In genomic region chr3:90203619-90204018, GRCm38 (mm10) we compare ENCODE assay signal across 25 mouse cellular contexts. TPM values are rescaled to one million over a fixed set of nuclear protein-coding genes. Genes with fewer than 3 reads are reported as not detected.
DNase-seq lines count a peak whose midpoint lies in the region; ATAC-seq lines count a peak whose summit lies in the region.
"Had no signal": no experiment of that assay in that cellular context is flagged by ENCODE, and none has a peak within 500 bp of the region (broad histone marks: within the 10 kb centered on the region; RNA-seq: fewer than 3 reads in every experiment).

No protein-coding gene starts in this region.

- ATAC-seq in heart, embryonic 15.5 days (replicated peaks; ENCODE audit: insufficient number of reproducible peaks, insufficient read depth, low FRiP score, low read depth) = peak; percentile 66
- ATAC-seq in kidney, embryonic 15.5 days (replicated peaks; ENCODE audit: low FRiP score) = peak; percentile 30; the same call in 1 of the 2 replicates
- ATAC-seq: forebrain, embryonic 14.5 days; intestine, embryonic 15.5 days had no signal

- peaks cover 16% of the 10 kb centered on the region for H3K36me3 ChIP-seq in heart, embryonic 10.5 days
- H3K36me3 ChIP-seq in heart, embryonic 15.5 days = peaks cover 3% of the 10 kb centered on the region
- peaks cover 20% of the 10 kb centered on the region for H3K36me3 ChIP-seq in kidney, embryonic 15.5 days

- H3K9ac ChIP-seq in heart, embryonic 15.5 days = no peak overlapping the region
- H3K9ac ChIP-seq in kidney, embryonic 15.5 days = no peak overlapping the region
- H3K9ac ChIP-seq: embryonic facial prominence, embryonic 15.5 days; hindbrain, embryonic 14.5 days; intestine, embryonic 15.5 days had no signal

- H3K27me3 ChIP-seq in heart, embryonic 10.5 days (ENCODE audit: insufficient read depth, poor library complexity, severe bottlenecking) = no peaks in the 10 kb centered on the region
- no peaks in the 10 kb centered on the region for H3K27me3 ChIP-seq in heart, embryonic 15.5 days
- no peaks in the 10 kb centered on the region for H3K27me3 ChIP-seq in kidney, embryonic 15.5 days
- H3K27me3 ChIP-seq: embryonic facial prominence, embryonic 15.5 days; intestine, embryonic 15.5 days had no signal

- DNase-seq in heart, embryonic 10.5 days (ENCODE audit: low spot score) = no peak
- DNase-seq in heart, adult 8-10 months (ENCODE audit: low spot score) = no peak
- no peak for DNase-seq in heart, adult 11 months
- DNase-seq in kidney, adult 8-10 months = no peak
- peak; percentile 91 for DNase-seq in Muller cell, postnatal 12 days (ENCODE audit: inconsistent ontology term)
- DNase-seq in adrenal gland, postnatal 36 days = no peak
- DNase-seq: adrenal gland, adult 8-10 months; cerebellum, adult 11 months; cerebellum, adult 8-10 months; cerebellum, postnatal 14 days; embryo, embryonic 11 days; gastrocnemius, adult 2 months; gastrocnemius, postnatal 25 days; kidney, adult 18-20 months had no signal

- no peaks in the 10 kb centered on the region for H3K4me1 ChIP-seq in heart, embryonic 10.5 days
- H3K4me1 ChIP-seq in heart, embryonic 15.5 days (replicated peaks) = peaks cover 5% of the 10 kb centered on the region; the same call in 1 of the 2 replicates
- H3K4me1 ChIP-seq in kidney, embryonic 15.5 days = peaks cover 10% of the 10 kb centered on the region
- H3K4me1 ChIP-seq: embryonic facial prominence, embryonic 15.5 days; intestine, embryonic 15.5 days had no signal

- 45% methylated on average over 5 of the region's 5 CpGs for WGBS in heart, embryonic 10.5 days
- 24% methylated on average over 5 of the region's 5 CpGs for WGBS in heart, embryonic 15.5 days
- WGBS in kidney, embryonic 15.5 days = 68% methylated on average over 5 of the region's 5 CpGs

- no peaks in the 10 kb centered on the region for H3K9me3 ChIP-seq in heart, embryonic 10.5 days
- no peaks in the 10 kb centered on the region for H3K9me3 ChIP-seq in heart, embryonic 15.5 days (replicated peaks)
- no peaks in the 10 kb centered on the region for H3K9me3 ChIP-seq in kidney, embryonic 15.5 days (replicated peaks)
- H3K9me3 ChIP-seq: embryonic facial prominence, embryonic 15.5 days; forebrain, embryonic 10.5 days; hindbrain, embryonic 10.5 days; intestine, embryonic 15.5 days had no signal

- 0 out of 2 replicates have a peak overlapping the region, but pooled peaks have one; percentile 42 for H3K27ac ChIP-seq in heart, embryonic 10.5 days
- H3K27ac ChIP-seq in heart, embryonic 15.5 days = peak overlapping the region; percentile 22
- H3K27ac ChIP-seq in kidney, embryonic 15.5 days = 0 out of 2 replicates have a peak overlapping the region, but pooled peaks have one; percentile 6
- H3K27ac ChIP-seq: embryonic facial prominence, embryonic 15.5 days; forebrain, embryonic 10.5 days; gastrocnemius, adult 2 months; hindbrain, embryonic 10.5 days; hindbrain, embryonic 14.5 days; intestine, embryonic 15.5 days had no signal

- H3K4me3 ChIP-seq in heart, embryonic 10.5 days = no peak overlapping the region
- H3K4me3 ChIP-seq in heart, embryonic 15.5 days = no peak overlapping the region
- H3K4me3 ChIP-seq in kidney, embryonic 15.5 days (replicated peaks) = no peak overlapping the region
- H3K4me3 ChIP-seq: embryonic facial prominence, embryonic 15.5 days; erythroblast, embryonic 14.5 days; forebrain, embryonic 10.5 days; gastrocnemius, adult 2 months; hindbrain, embryonic 10.5 days; intestine, embryonic 15.5 days had no signal

- H3K4me2 ChIP-seq in heart, embryonic 15.5 days = no peak overlapping the region
- H3K4me2 ChIP-seq in kidney, embryonic 15.5 days = no peak overlapping the region
- H3K4me2 ChIP-seq: embryonic facial prominence, embryonic 15.5 days; hindbrain, embryonic 14.5 days; intestine, embryonic 15.5 days had no signal

RNA-seq across cellular contexts. Expression of gene Rps27, which starts 9.8 kb away (rescaled TPM):
- 807 and 845 TPM in 2 replicates for polyA plus RNA-seq in heart, embryonic 10.5 days (2016; fragmentation: Nextera tagmentation; extraction: Ambion mirVana)
- total RNA-seq in heart, adult 8-10 months (2022) = 1,000 to 10,000 TPM; 1,126 to 1,409 (median 1,219) TPM
- polyA plus RNA-seq in heart, embryonic 15.5 days (2015; fragmentation: Nextera tagmentation; extraction: Ambion mirVana) = 766 and 874 TPM in 2 replicates
- polyA plus RNA-seq in kidney, embryonic 15.5 days (2015; fragmentation: Nextera tagmentation; extraction: Ambion mirVana) = 1,600 and 1,610 TPM in 2 replicates
- total RNA-seq in adrenal gland, postnatal 36 days (2021) = 1,000 to 10,000 TPM; 1,883 to 1,933 TPM

RNA-seq across cellular contexts. Expression of gene Rab13, which starts 9.9 kb away (rescaled TPM):
- polyA plus RNA-seq in heart, embryonic 10.5 days (2016; fragmentation: Nextera tagmentation; extraction: Ambion mirVana) = 27.9 and 29.2 TPM in 2 replicates
- 1 to 10 TPM; 3.1 to 5.6 (median 4.4) TPM for total RNA-seq in heart, adult 8-10 months (2022)
- 22.1 and 24.0 TPM in 2 replicates for polyA plus RNA-seq in heart, embryonic 15.5 days (2015; fragmentation: Nextera tagmentation; extraction: Ambion mirVana)
- polyA plus RNA-seq in kidney, embryonic 15.5 days (2015; fragmentation: Nextera tagmentation; extraction: Ambion mirVana) = 39.8 and 40.8 TPM in 2 replicates
- total RNA-seq in adrenal gland, postnatal 36 days (2021) = 10 to 100 TPM; 24.6 to 39.0 TPM

RNA-seq across cellular contexts. Expression of gene Jtb, which starts 27.8 kb away (rescaled TPM):
- 75.1 and 92.0 TPM in 2 replicates for polyA plus RNA-seq in heart, embryonic 10.5 days (2016; fragmentation: Nextera tagmentation; extraction: Ambion mirVana)
- 10 to 100 TPM; 40.2 to 51.1 (median 42.2) TPM for total RNA-seq in heart, adult 8-10 months (2022)
- polyA plus RNA-seq in heart, embryonic 15.5 days (2015; fragmentation: Nextera tagmentation; extraction: Ambion mirVana) = 78.4 and 79.5 TPM in 2 replicates
- polyA plus RNA-seq in kidney, embryonic 15.5 days (2015; fragmentation: Nextera tagmentation; extraction: Ambion mirVana) = 96.9 and 105 TPM in 2 replicates
- total RNA-seq in adrenal gland, postnatal 36 days (2021) = 10 to 100 TPM; 63.2 to 70.8 TPM

RNA-seq across cellular contexts. Expression of gene Creb3l4, which starts 39.7 kb away (rescaled TPM):
- 2.1 and 2.2 TPM in 2 replicates for polyA plus RNA-seq in heart, embryonic 10.5 days (2016; fragmentation: Nextera tagmentation; extraction: Ambion mirVana)
- under 1 TPM in 2 of 4 experiments, not detected in 2; 0.38 to 0.81 TPM for total RNA-seq in heart, adult 8-10 months (2022)
- polyA plus RNA-seq in heart, embryonic 15.5 days (2015; fragmentation: Nextera tagmentation; extraction: Ambion mirVana) = 2.2 and 3.0 TPM in 2 replicates
- 3.7 and 6.9 TPM in 2 replicates for polyA plus RNA-seq in kidney, embryonic 15.5 days (2015; fragmentation: Nextera tagmentation; extraction: Ambion mirVana)
- total RNA-seq in adrenal gland, postnatal 36 days (2021) = under 1 TPM; 0.20 to 0.66 TPM
- total RNA-seq: common myeloid progenitor, adult 5-6 weeks; gastrocnemius, adult 2 months; granulocyte monocyte progenitor cell, adult 5-6 weeks had no signal
- polyA plus RNA-seq: erythroblast, embryonic 14.5 days had no signal

RNA-seq across cellular contexts. Expression of gene Slc39a1, which starts 44.4 kb away (rescaled TPM):
- polyA plus RNA-seq in heart, embryonic 10.5 days (2016; fragmentation: Nextera tagmentation; extraction: Ambion mirVana) = 51.3 and 79.6 TPM in 2 replicates
- total RNA-seq in heart, adult 8-10 months (2022) = 10 to 100 TPM; 65.1 to 79.2 (median 75.5) TPM
- 76.0 and 86.2 TPM in 2 replicates for polyA plus RNA-seq in heart, embryonic 15.5 days (2015; fragmentation: Nextera tagmentation; extraction: Ambion mirVana)
- 101 and 104 TPM in 2 replicates for polyA plus RNA-seq in kidney, embryonic 15.5 days (2015; fragmentation: Nextera tagmentation; extraction: Ambion mirVana)
- total RNA-seq in adrenal gland, postnatal 36 days (2021) = 100 to 1,000 TPM; 127 to 142 TPM
